Mouse (Mus musculus): ENCODE results near the gene Srsf6. TPM values are rescaled to one million over a fixed set of nuclear protein-coding genes. Genes with fewer than 3 reads are reported as not detected.

Gene Srsf6
- total and polyA plus RNA-seq, 2 experiments = 37.1 to 81.2 TPM

- H3K79me2 ChIP-seq (ENCODE audit: control insufficient read depth, insufficient read depth, low read length) = no peaks in the 10 kb centered on the region
- TF ChIP-seq POLR2A (IDR thresholded peaks at IDR 0.05; ENCODE audit: extremely low read depth, insufficient read depth, low read length) = no peak
- no peak for TF ChIP-seq CTCF (IDR thresholded peaks at IDR 0.05; ENCODE audit: low read depth, low read length)
- H3K9ac ChIP-seq (ENCODE audit: low read depth, low read length) = no peak overlapping the region
- H3K27ac ChIP-seq (replicated peaks; ENCODE audit: insufficient read depth, low read depth, low read length) = no peak overlapping the region
- H3K4me3 ChIP-seq (ENCODE audit: insufficient read depth, low read depth, low read length) = no peak overlapping the region
- H3K36me3 ChIP-seq (ENCODE audit: control insufficient read depth, insufficient read depth, low read length) = no peaks in the 10 kb centered on the region
- 91% methylated on average over 6 of the region's 6 CpGs for WGBS
- no peaks in the 10 kb centered on the region for H3K27me3 ChIP-seq (ENCODE audit: control insufficient read depth, insufficient read depth, low read length)
- DNase-seq (ENCODE audit: extremely low read depth, low read depth, low spot score) = no peak
- H3K4me1 ChIP-seq (ENCODE audit: control insufficient read depth, insufficient read depth, low read length) = peaks cover 13% of the 10 kb centered on the region
Observed at GRCm38 (mm10) chr2:162970896-162971295, 39.6 kb downstream of the Srsf6 start.

DNA sequence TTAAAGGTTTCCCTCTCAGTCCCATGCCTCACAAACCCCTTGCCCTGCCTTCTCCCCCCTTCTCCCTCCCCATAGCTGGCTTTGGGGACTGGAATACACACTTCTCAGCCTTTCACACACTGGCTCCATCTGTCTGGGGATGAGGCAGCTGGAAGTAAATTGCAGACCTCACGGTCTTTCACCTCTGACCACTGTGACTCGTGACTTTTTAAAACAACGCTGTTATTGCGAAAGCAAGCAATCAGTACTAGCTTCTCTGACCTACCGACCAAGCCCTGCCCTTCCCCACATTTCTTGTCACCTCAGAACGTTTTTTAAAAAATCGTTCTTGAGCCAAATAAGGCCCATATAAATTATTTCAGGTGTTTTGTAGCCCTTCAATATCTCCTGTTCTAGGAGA is 41.4 kb downstream of the Srsf6 start:
- Histone ChIP-seq H3K27ac (replicated peaks; ENCODE audit: insufficient read depth, low read depth, low read length) (no peak overlapping the region), H3K36me3 (ENCODE audit: control insufficient read depth, insufficient read depth, low read length) (no peaks in the 10 kb centered on the region), H3K79me2 (ENCODE audit: control insufficient read depth, insufficient read depth, low read length) (no peaks in the 10 kb centered on the region), H3K9ac (ENCODE audit: low read depth, low read length) (no peak overlapping the region), H3K4me1 (ENCODE audit: control insufficient read depth, insufficient read depth, low read length) (peaks cover 20% of the 10 kb centered on the region), H3K27me3 (ENCODE audit: control insufficient read depth, insufficient read depth, low read length) (no peaks in the 10 kb centered on the region), H3K4me3 (ENCODE audit: insufficient read depth, low read depth, low read length) (no peak overlapping the region)
- peak; percentile 97 for DNase-seq (ENCODE audit: extremely low read depth, low read depth, low spot score)
- WGBS = 14% methylated on average over 7 of the region's 7 CpGs
- no peak for TF ChIP-seq CTCF (IDR thresholded peaks at IDR 0.05; ENCODE audit: low read depth, low read length)
- TF ChIP-seq POLR2A (IDR thresholded peaks at IDR 0.05; ENCODE audit: extremely low read depth, insufficient read depth, low read length) = no peak

DNA sequence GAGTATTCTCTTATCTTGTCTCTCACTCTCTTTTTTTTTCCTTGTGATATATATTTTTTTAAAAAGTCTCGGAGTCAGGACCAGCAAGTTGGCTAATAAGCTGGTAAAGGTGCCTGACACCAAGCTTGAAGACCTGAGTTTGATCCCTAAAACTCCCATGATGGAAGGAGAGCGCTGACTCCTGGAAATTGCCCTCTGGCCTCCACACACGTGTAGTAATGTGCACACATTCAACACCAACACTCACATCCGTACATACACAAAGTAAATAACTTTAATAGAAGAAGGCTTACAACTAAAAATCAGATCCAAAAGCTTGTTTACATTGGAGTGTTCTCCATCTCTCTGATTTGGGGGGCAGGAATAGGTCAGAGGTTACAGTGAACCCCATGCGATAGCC is 41.9 kb downstream of the Srsf6 start:
- Histone ChIP-seq H3K4me1 (ENCODE audit: control insufficient read depth, insufficient read depth, low read length) (peaks cover 20% of the 10 kb centered on the region), H3K36me3 (ENCODE audit: control insufficient read depth, insufficient read depth, low read length) (no peaks in the 10 kb centered on the region), H3K9ac (ENCODE audit: low read depth, low read length) (no peak overlapping the region), H3K4me3 (ENCODE audit: insufficient read depth, low read depth, low read length) (no peak overlapping the region), H3K79me2 (ENCODE audit: control insufficient read depth, insufficient read depth, low read length) (no peaks in the 10 kb centered on the region), H3K27me3 (ENCODE audit: control insufficient read depth, insufficient read depth, low read length) (no peaks in the 10 kb centered on the region), H3K27ac (replicated peaks; ENCODE audit: insufficient read depth, low read depth, low read length) (no peak overlapping the region)
- TF ChIP-seq CTCF (IDR thresholded peaks at IDR 0.05; ENCODE audit: low read depth, low read length) = no peak
- TF ChIP-seq POLR2A (IDR thresholded peaks at IDR 0.05; ENCODE audit: extremely low read depth, insufficient read depth, low read length) = no peak
- peak; percentile 51 for DNase-seq (ENCODE audit: extremely low read depth, low read depth, low spot score)
- 24% methylated on average over 5 of the region's 5 CpGs for WGBS

- Histone ChIP-seq H3K79me2 (ENCODE audit: control insufficient read depth, insufficient read depth, low read length) (no peaks in the 10 kb centered on the region), H3K27ac (replicated peaks; ENCODE audit: insufficient read depth, low read depth, low read length) (no peak overlapping the region), H3K4me1 (ENCODE audit: control insufficient read depth, insufficient read depth, low read length) (peaks cover 20% of the 10 kb centered on the region), H3K27me3 (ENCODE audit: control insufficient read depth, insufficient read depth, low read length) (no peaks in the 10 kb centered on the region), H3K36me3 (ENCODE audit: control insufficient read depth, insufficient read depth, low read length) (no peaks in the 10 kb centered on the region), H3K4me3 (ENCODE audit: insufficient read depth, low read depth, low read length) (no peak overlapping the region), H3K9ac (ENCODE audit: low read depth, low read length) (0 out of 2 replicates have a peak overlapping the region, but pooled peaks have one; percentile 9)
- TF ChIP-seq CTCF (IDR thresholded peaks at IDR 0.05; ENCODE audit: low read depth, low read length) (no peak), POLR2A (IDR thresholded peaks at IDR 0.05; ENCODE audit: extremely low read depth, insufficient read depth, low read length) (no peak)
- peak; percentile 53 for DNase-seq (ENCODE audit: extremely low read depth, low read depth, low spot score)
- 23% methylated on average over 11 of the region's 11 CpGs for WGBS
Observed at GRCm38 (mm10) chr2:162973637-162974036, 42.3 kb downstream of the Srsf6 start.

GRCm38 (mm10) chr2:162975157-162975775 is 43.9 kb downstream of the Srsf6 start:
- Histone ChIP-seq H3K36me3 (ENCODE audit: control insufficient read depth, insufficient read depth, low read length) (no peaks in the 10 kb centered on the region), H3K27me3 (ENCODE audit: control insufficient read depth, insufficient read depth, low read length) (no peaks in the 10 kb centered on the region), H3K4me1 (ENCODE audit: control insufficient read depth, insufficient read depth, low read length) (peaks cover 20% of the 10 kb centered on the region), H3K27ac (replicated peaks; ENCODE audit: insufficient read depth, low read depth, low read length) (peak overlapping the region; percentile 22), H3K4me3 (ENCODE audit: insufficient read depth, low read depth, low read length) (no peak overlapping the region), H3K9ac (ENCODE audit: low read depth, low read length) (no peak overlapping the region), H3K79me2 (ENCODE audit: control insufficient read depth, insufficient read depth, low read length) (no peaks in the 10 kb centered on the region)
- TF ChIP-seq POLR2A (IDR thresholded peaks at IDR 0.05; ENCODE audit: extremely low read depth, insufficient read depth, low read length) (no peak), CTCF (IDR thresholded peaks at IDR 0.05; ENCODE audit: low read depth, low read length) (no peak)
- WGBS = 56% methylated on average over 11 of the region's 11 CpGs
- peak; percentile 51 for DNase-seq (ENCODE audit: extremely low read depth, low read depth, low spot score)

DNA sequence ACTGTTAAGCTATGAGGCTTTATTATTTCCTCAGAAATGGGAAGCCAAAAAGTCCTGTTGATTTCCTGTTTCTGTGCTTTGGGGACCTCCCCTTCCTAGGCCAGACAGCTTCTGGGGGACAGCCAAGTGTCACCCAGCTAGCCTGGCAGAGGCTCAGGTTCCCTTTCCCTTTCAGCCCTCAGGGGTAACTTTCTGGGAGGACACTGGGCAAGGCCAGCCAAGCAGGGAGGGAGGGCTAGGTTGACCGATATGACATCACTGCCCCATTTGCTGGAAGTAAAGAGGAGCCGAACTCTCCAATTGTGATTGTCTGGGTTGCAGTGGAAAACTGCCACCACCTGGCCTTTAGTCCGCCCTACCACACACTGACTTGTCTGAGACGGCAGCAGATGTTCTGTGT is 44.7 kb downstream of the Srsf6 start:
- TF ChIP-seq POLR2A (IDR thresholded peaks at IDR 0.05; ENCODE audit: extremely low read depth, insufficient read depth, low read length) (no peak), CTCF (IDR thresholded peaks at IDR 0.05; ENCODE audit: low read depth, low read length) (no peak)
- Histone ChIP-seq H3K27me3 (ENCODE audit: control insufficient read depth, insufficient read depth, low read length) (no peaks in the 10 kb centered on the region), H3K4me1 (ENCODE audit: control insufficient read depth, insufficient read depth, low read length) (peaks cover 20% of the 10 kb centered on the region), H3K9ac (ENCODE audit: low read depth, low read length) (0 out of 2 replicates have a peak overlapping the region, but pooled peaks have one; percentile 2), H3K36me3 (ENCODE audit: control insufficient read depth, insufficient read depth, low read length) (no peaks in the 10 kb centered on the region), H3K4me3 (ENCODE audit: insufficient read depth, low read depth, low read length) (no peak overlapping the region), H3K79me2 (ENCODE audit: control insufficient read depth, insufficient read depth, low read length) (no peaks in the 10 kb centered on the region), H3K27ac (replicated peaks; ENCODE audit: insufficient read depth, low read depth, low read length) (peak overlapping the region; percentile 49)
- peak; percentile 94 for DNase-seq (ENCODE audit: extremely low read depth, low read depth, low spot score)
- WGBS = 6% methylated on average over 4 of the region's 4 CpGs
